ENCODE assay signal across 14 mouse cellular contexts in the genomic region with DNA sequence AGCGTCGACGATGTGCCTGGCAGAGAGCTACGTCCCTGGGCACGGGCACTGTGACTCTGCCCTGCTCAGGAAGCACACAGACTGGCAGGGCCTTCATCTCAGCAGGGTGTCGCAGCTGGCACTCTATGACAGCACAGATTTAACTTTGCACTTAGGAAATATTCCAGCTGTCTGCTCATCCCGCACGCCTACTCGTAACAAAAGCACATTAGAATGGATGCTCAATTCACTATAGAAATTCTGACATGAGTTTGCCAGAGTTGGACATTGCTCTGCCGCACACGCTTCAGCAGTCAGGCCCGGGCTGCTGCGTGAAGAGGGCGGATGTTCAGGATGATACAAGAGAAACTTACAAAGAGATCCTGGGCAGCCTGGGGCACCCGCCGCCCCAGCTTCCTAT. TPM values are rescaled to one million over a fixed set of nuclear protein-coding genes. Genes with fewer than 3 reads are reported as not detected.
DNase-seq lines count a peak whose midpoint lies in the region; ATAC-seq lines count a peak whose summit lies in the region.
"Had no signal": no experiment of that assay in that cellular context is flagged by ENCODE, and none has a peak within 500 bp of the region (broad histone marks: within the 10 kb centered on the region; RNA-seq: fewer than 3 reads in every experiment).

No protein-coding gene starts in this region.

- no peaks in the 10 kb centered on the region for H3K9me3 ChIP-seq in hindbrain, embryonic 15.5 days
- H3K9me3 ChIP-seq in hindbrain, embryonic 11.5 days (ENCODE audit: control insufficient read depth, low read length) = no peaks in the 10 kb centered on the region
- no peaks in the 10 kb centered on the region for H3K9me3 ChIP-seq in forebrain, embryonic 14.5 days (replicated peaks; ENCODE audit: control insufficient read depth, low read length)
- no peaks in the 10 kb centered on the region for H3K9me3 ChIP-seq in midbrain, embryonic 16.5 days (replicated peaks; ENCODE audit: control insufficient read depth, low read length, poor library complexity, severe bottlenecking)
- H3K9me3 ChIP-seq in embryonic facial prominence, embryonic 10.5 days = no peaks in the 10 kb centered on the region
- H3K9me3 ChIP-seq: liver, embryonic 15.5 days; midbrain, embryonic 12.5 days; stomach, embryonic 15.5 days had no signal

- peaks cover 7% of the 10 kb centered on the region for H3K4me1 ChIP-seq in hindbrain, embryonic 15.5 days (replicated peaks)
- no peaks in the 10 kb centered on the region for H3K4me1 ChIP-seq in hindbrain, embryonic 11.5 days (replicated peaks; ENCODE audit: control insufficient read depth, insufficient read depth, low read length)
- H3K4me1 ChIP-seq in forebrain, embryonic 14.5 days (ENCODE audit: control insufficient read depth, insufficient read depth, low read length) = no peaks in the 10 kb centered on the region
- H3K4me1 ChIP-seq in midbrain, embryonic 16.5 days (ENCODE audit: control insufficient read depth, insufficient read depth, low read length) = peaks cover 4% of the 10 kb centered on the region; the same call in 1 of the 2 replicates
- H3K4me1 ChIP-seq in embryonic facial prominence, embryonic 10.5 days = no peaks in the 10 kb centered on the region
- H3K4me1 ChIP-seq: liver, embryonic 15.5 days; stomach, embryonic 15.5 days had no signal

- no peak for DNase-seq in hindbrain, embryonic 11.5 days (ENCODE audit: low spot score)
- peak; percentile 20 for DNase-seq in forebrain, embryonic 14.5 days (ENCODE audit: low spot score)
- DNase-seq in layer of hippocampus, adult 18-20 months (ENCODE audit: low spot score in 2 of 2) = peak; percentile 35 to 70
- no peak for DNase-seq in MN1 (ENCODE audit: low spot score)
- DNase-seq in heart, postnatal 25 days (ENCODE audit: low spot score) = no peak
- DNase-seq in embryonic facial prominence, embryonic 10.5 days (ENCODE audit: low spot score) = no peak
- DNase-seq: cerebellum, adult 9-11 months; gastrocnemius, postnatal 36 days had no signal

- no peaks in the 10 kb centered on the region for H3K27me3 ChIP-seq in hindbrain, embryonic 15.5 days
- H3K27me3 ChIP-seq in hindbrain, embryonic 11.5 days (ENCODE audit: control insufficient read depth, insufficient read depth, low read length) = no peaks in the 10 kb centered on the region
- no peaks in the 10 kb centered on the region for H3K27me3 ChIP-seq in forebrain, embryonic 14.5 days (replicated peaks; ENCODE audit: control insufficient read depth, insufficient read depth, low read length)
- no peaks in the 10 kb centered on the region for H3K27me3 ChIP-seq in midbrain, embryonic 16.5 days (ENCODE audit: control insufficient read depth, insufficient read depth, low read depth, low read length)
- no peaks in the 10 kb centered on the region for H3K27me3 ChIP-seq in embryonic facial prominence, embryonic 10.5 days (replicated peaks; ENCODE audit: low read depth, poor library complexity, severe bottlenecking)
- H3K27me3 ChIP-seq: liver, embryonic 15.5 days; midbrain, embryonic 12.5 days; stomach, embryonic 15.5 days had no signal

- intact Hi-C loops in heart, postnatal 25 days (cut with DNase I) = no loop called here

- ATAC-seq in hindbrain, embryonic 15.5 days (ENCODE audit: low FRiP score, low read depth) = peak; percentile 77; the same call in 1 of the 2 replicates
- ATAC-seq in hindbrain, embryonic 11.5 days (ENCODE audit: low FRiP score) = no peak
- peak; percentile 34; the same call in 1 of the 2 replicates for ATAC-seq in forebrain, embryonic 14.5 days
- ATAC-seq in midbrain, embryonic 16.5 days = peak; percentile 80
- ATAC-seq: inflammation-experienced regulatory T-cells, adult 6 months had no signal

- no peak overlapping the region for H3K4me2 ChIP-seq in hindbrain, embryonic 15.5 days
- H3K4me2 ChIP-seq in hindbrain, embryonic 11.5 days (replicated peaks; ENCODE audit: low read depth, low read length) = no peak overlapping the region
- H3K4me2 ChIP-seq in forebrain, embryonic 14.5 days (ENCODE audit: low read length) = no peak overlapping the region
- H3K4me2 ChIP-seq in midbrain, embryonic 16.5 days (ENCODE audit: low read length) = peak overlapping the region; percentile 19; the same call in 1 of the 2 replicates
- H3K4me2 ChIP-seq: liver, embryonic 15.5 days; midbrain, embryonic 12.5 days; stomach, embryonic 15.5 days had no signal

- H3K9ac ChIP-seq in hindbrain, embryonic 15.5 days = no peak overlapping the region
- H3K9ac ChIP-seq in hindbrain, embryonic 11.5 days (ENCODE audit: low read depth, low read length) = no peak overlapping the region
- H3K9ac ChIP-seq in forebrain, embryonic 14.5 days (ENCODE audit: low read length) = no peak overlapping the region
- no peak overlapping the region for H3K9ac ChIP-seq in midbrain, embryonic 16.5 days (ENCODE audit: low read depth, low read length)
- H3K9ac ChIP-seq: liver, embryonic 15.5 days; midbrain, embryonic 12.5 days; stomach, embryonic 15.5 days had no signal

- WGBS in hindbrain, embryonic 15.5 days = 50% methylated on average over 16 of the region's 16 CpGs
- 77% methylated on average over 16 of the region's 16 CpGs for WGBS in hindbrain, embryonic 11.5 days
- 70% methylated on average over 16 of the region's 16 CpGs for WGBS in forebrain, embryonic 14.5 days
- 45% methylated on average over 16 of the region's 16 CpGs for WGBS in midbrain, embryonic 16.5 days
- 84% methylated on average over 16 of the region's 16 CpGs for WGBS in embryonic facial prominence, embryonic 10.5 days

- H3K4me3 ChIP-seq in hindbrain, embryonic 15.5 days = no peak overlapping the region
- no peak overlapping the region for H3K4me3 ChIP-seq in hindbrain, embryonic 11.5 days (ENCODE audit: low read depth, low read length)
- H3K4me3 ChIP-seq in forebrain, embryonic 14.5 days (ENCODE audit: low read depth, low read length) = no peak overlapping the region
- no peak overlapping the region for H3K4me3 ChIP-seq in midbrain, embryonic 16.5 days (ENCODE audit: low read depth, low read length)
- no peak overlapping the region for H3K4me3 ChIP-seq in embryonic facial prominence, embryonic 10.5 days
- H3K4me3 ChIP-seq: liver, embryonic 15.5 days; midbrain, embryonic 12.5 days; stomach, embryonic 15.5 days had no signal

- no peaks in the 10 kb centered on the region for H3K36me3 ChIP-seq in hindbrain, embryonic 15.5 days
- H3K36me3 ChIP-seq in hindbrain, embryonic 11.5 days (ENCODE audit: control insufficient read depth, insufficient read depth, low read length) = no peaks in the 10 kb centered on the region
- no peaks in the 10 kb centered on the region for H3K36me3 ChIP-seq in forebrain, embryonic 14.5 days (ENCODE audit: control insufficient read depth, insufficient read depth, low read length)
- no peaks in the 10 kb centered on the region for H3K36me3 ChIP-seq in midbrain, embryonic 16.5 days (ENCODE audit: control insufficient read depth, insufficient read depth, low read length)
- H3K36me3 ChIP-seq in embryonic facial prominence, embryonic 10.5 days (replicated peaks) = no peaks in the 10 kb centered on the region
- H3K36me3 ChIP-seq: liver, embryonic 15.5 days; midbrain, embryonic 12.5 days; stomach, embryonic 15.5 days had no signal

- H3K27ac ChIP-seq in hindbrain, embryonic 15.5 days (replicated peaks) = no peak overlapping the region
- no peak overlapping the region for H3K27ac ChIP-seq in hindbrain, embryonic 11.5 days (ENCODE audit: low read depth, low read length)
- H3K27ac ChIP-seq in forebrain, embryonic 14.5 days (ENCODE audit: low read depth, low read length) = no peak overlapping the region
- no peak overlapping the region for H3K27ac ChIP-seq in midbrain, embryonic 16.5 days (ENCODE audit: low read length)
- no peak overlapping the region for H3K27ac ChIP-seq in embryonic facial prominence, embryonic 10.5 days (replicated peaks)
- H3K27ac ChIP-seq: liver, embryonic 15.5 days; midbrain, embryonic 12.5 days; stomach, embryonic 15.5 days had no signal

RNA-seq across cellular contexts. Expression of a gene that starts 37.6 kb away (rescaled TPM):
- polyA plus RNA-seq in hindbrain, embryonic 15.5 days (2015; fragmentation: Nextera tagmentation; extraction: Ambion mirVana) = 0.60 and 1.1 TPM in 2 replicates
- 0.14 and 0.37 TPM in 2 replicates for polyA plus RNA-seq in hindbrain, embryonic 11.5 days (2014; fragmentation: Nextera tagmentation; extraction: Ambion mirVana)
- 0.57 and 0.77 TPM in 2 replicates for polyA plus RNA-seq in forebrain, embryonic 14.5 days (2014; fragmentation: Nextera tagmentation; extraction: Ambion mirVana)
- total RNA-seq in layer of hippocampus, adult 18-20 months (2021) = 1 to 10 TPM; 7.6 to 8.4 TPM
- 1.1 and 1.2 TPM in 2 replicates for polyA plus RNA-seq in midbrain, embryonic 16.5 days (2015; fragmentation: Nextera tagmentation; extraction: Ambion mirVana)
- not detected for total RNA-seq in heart, postnatal 25 days (2021)
- polyA plus RNA-seq in embryonic facial prominence, embryonic 10.5 days (2016; fragmentation: Nextera tagmentation; extraction: Ambion mirVana) = 0.06 and 0.32 TPM in 2 replicates
- total RNA-seq: gastrocnemius, postnatal 36 days had no signal

Comparison
In these comparisons a context has a peak if more than half of its experiments do, and no peak if none do; other contexts are left out.
1. DNase-seq: peak in forebrain, embryonic 14.5 days (single experiment) and layer of hippocampus, adult 18-20 months (2 of 2); none in hindbrain, embryonic 11.5 days (single experiment), MN1 (single experiment), heart, postnatal 25 days (single experiment) and embryonic facial prominence, embryonic 10.5 days (single experiment).